Mouse (Mus musculus) bone marrow, adult 2 months (tissue): ENCODE measurements around the gene S100a6.

ENCODE experiments used
- CTCF ChIP-seq: fragments of 200-500 bp; IDR thresholded peaks from 2 replicates; pipeline ENCODE4 v1.5.1; 2011; ENCODE audit warnings: low read length, control low read depth; ENCODE audit not compliant: control insufficient read depth, insufficient read depth
- POLR2A ChIP-seq: fragments of 200-500 bp; IDR thresholded peaks from 2 replicates; pipeline ENCODE4 v1.6.1; 2011; ENCODE audit warnings: low read depth, mild to moderate bottlenecking, control low read depth, low read length, borderline replicate concordance; ENCODE audit not compliant: control insufficient read depth

GRCm38 (mm10) chr3:90582556-90582955 is 30.1 kb upstream of the S100a6 start:
- TF ChIP-seq CTCF (no peak), POLR2A (no peak)
